Mouse (Mus musculus) stomach, embryonic 14.5 days (tissue): ENCODE data around the gene Lat. TPM values are rescaled to one million over a fixed set of nuclear protein-coding genes. Genes with fewer than 3 reads are reported as not detected.
"Not testable (repeated sequence)": the region's sequence is repeated elsewhere in the genome, so short reads cannot be mapped to it uniquely, and the experiment has no call there.

Experiments used
- ATAC-seq: fragments of 200-750 bp; cut with Nextera tagmentation; 2 replicates; pipeline ENCODE4 v1.8.0; 2017; ENCODE audit warnings: low read depth, moderate TSS enrichment; ENCODE audit not compliant: insufficient number of reproducible peaks, insufficient read depth, low FRiP score
- H3K27ac ChIP-seq: fragments of 300-500 bp; sonication (generic); 2 replicates; pipeline ENCODE4 v1.5.1; 2014; ENCODE audit warnings: mild to moderate bottlenecking, low read length, moderate library complexity, mixed read lengths
- H3K27me3 ChIP-seq: fragments of 300-500 bp; sonication (generic); 2 replicates; pipeline ENCODE4 v1.6.1; 2014; ENCODE audit warnings: low read length, control low read depth, mixed read lengths; ENCODE audit not compliant: control insufficient read depth, insufficient read depth
- H3K36me3 ChIP-seq: fragments of 300-500 bp; sonication (generic); 2 replicates; pipeline ENCODE4 v1.6.1; 2014; ENCODE audit warnings: mild to moderate bottlenecking, control low read depth, low read length, moderate library complexity, mixed read lengths; ENCODE audit not compliant: control insufficient read depth, insufficient read depth
- H3K4me1 ChIP-seq: fragments of 300-500 bp; sonication (generic); 2 replicates; pipeline ENCODE4 v1.6.1; 2014; ENCODE audit warnings: low read length, control low read depth, mixed read lengths; ENCODE audit not compliant: control insufficient read depth, insufficient read depth
- H3K4me2 ChIP-seq: fragments of 300-500 bp; sonication (generic); replicated peaks from 2 replicates; pipeline ENCODE4 v1.6.1; 2014; ENCODE audit warnings: low read depth, low read length, control low read depth
- H3K4me3 ChIP-seq: fragments of 300-500 bp; sonication (generic); 2 replicates; pipeline ENCODE4 v1.5.1; 2014; ENCODE audit warnings: low read depth, low read length, control low read depth
- H3K9ac ChIP-seq: fragments of 300-500 bp; sonication (generic); replicated peaks from 2 replicates; pipeline ENCODE4 v1.6.1; 2014; ENCODE audit warnings: low read depth, mild to moderate bottlenecking, control low read depth, low read length, moderate library complexity, mixed read lengths
- H3K9me3 ChIP-seq: fragments of 300-500 bp; sonication (generic); 2 replicates; pipeline ENCODE4 v1.6.1; 2016; ENCODE audit warnings: low read depth, low read length, control low read depth; ENCODE audit not compliant: control insufficient read depth
- WGBS: fragments of 180-500 bp; shearing (Covaris S2); extraction: QIAGEN DNeasy Blood & Tissue Kit; methylation state at CpG from one replicate; pipeline ENCODE4 v1.1.7; 2014; 5-methylcytosine and 5-hydroxymethylcytosine counted together
- polyA plus RNA-seq: library from polyadenylated mRNA; unstranded; fragments of >200 nt; fragmentation: Nextera tagmentation; extraction: Ambion mirVana; gene quantifications from 2 replicates; pipeline ENCODE4 v1.2.1, GENCODE M21; 2014

The Lat gene
- polyA plus RNA-seq, 1 experiment from 2014 or later: 0.78 TPM

DNA sequence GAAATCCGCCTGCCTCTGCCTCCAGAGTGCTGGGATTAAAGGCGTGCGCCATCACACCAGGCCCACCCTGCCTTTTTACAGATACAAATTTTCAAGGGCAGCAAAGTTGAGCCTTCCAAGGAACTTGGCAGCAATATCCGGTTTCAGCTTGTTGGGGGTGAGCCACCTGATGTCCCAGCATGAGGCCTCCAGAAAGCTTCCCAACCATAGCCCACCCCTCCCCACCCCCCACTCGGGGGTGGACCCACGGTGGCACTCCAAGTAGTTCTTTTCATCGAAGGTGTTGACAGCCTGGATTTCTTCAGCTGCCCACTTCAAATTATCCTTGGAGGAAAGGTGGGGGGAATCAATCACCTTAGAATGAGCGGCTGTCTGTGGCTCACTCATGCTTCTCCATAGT lies 30.5 kb downstream of the Lat start:
- Histone ChIP-seq H3K27me3 (no peaks in the 10 kb centered on the region), H3K36me3 (no peaks in the 10 kb centered on the region), H3K9ac (no peak overlapping the region), H3K27ac (no peak overlapping the region), H3K4me3 (no peak overlapping the region), H3K4me1 (no peaks in the 10 kb centered on the region), H3K9me3 (no peaks in the 10 kb centered on the region), H3K4me2 (no peak overlapping the region)
- ATAC-seq: no peak
- WGBS: 81% methylated on average over 8 of the region's 8 CpGs

- Histone ChIP-seq H3K9ac (no peak overlapping the region), H3K4me1 (no peaks in the 10 kb centered on the region), H3K27ac (no peak overlapping the region), H3K4me2 (no peak overlapping the region), H3K36me3 (no peaks in the 10 kb centered on the region), H3K27me3 (no peaks in the 10 kb centered on the region), H3K4me3 (no peak overlapping the region), H3K9me3 (no peaks in the 10 kb centered on the region)
- 83% methylated on average over 1 of the region's 1 CpGs for WGBS
- ATAC-seq: no peak
Measured at GRCm38 (mm10) chr7:126335556-126335955, 33.8 kb downstream of the Lat start.

DNA sequence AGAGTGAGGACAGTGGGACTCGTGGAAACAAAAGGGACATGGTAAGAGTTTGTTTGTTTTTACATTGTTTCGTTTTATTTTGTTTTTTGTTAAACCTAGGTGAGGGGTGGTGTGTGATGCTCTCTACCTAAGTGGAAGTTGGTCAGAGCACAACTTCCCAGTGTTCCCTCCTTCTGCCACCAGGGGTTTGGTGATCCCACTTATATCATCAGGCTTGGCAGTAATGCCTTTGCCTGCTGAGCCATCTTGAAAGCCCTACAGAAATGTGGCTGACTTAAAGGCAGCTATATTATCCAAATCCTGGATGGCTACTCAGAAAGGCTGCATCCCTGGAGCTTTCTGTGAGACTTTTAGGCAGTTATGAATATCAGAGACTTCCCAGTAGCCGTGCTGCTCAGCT lies 36.7 kb downstream of the Lat start:
- no peaks in the 10 kb centered on the region for H3K4me1 ChIP-seq
- 69% methylated on average over 3 of the region's 3 CpGs for WGBS
- H3K9ac ChIP-seq: no peak overlapping the region
- H3K27me3 ChIP-seq: no peaks in the 10 kb centered on the region
- H3K4me2 ChIP-seq: no peak overlapping the region
- H3K4me3 ChIP-seq: no peak overlapping the region
- H3K27ac ChIP-seq: no peak overlapping the region
- no peak for ATAC-seq
- H3K36me3 ChIP-seq: no peaks in the 10 kb centered on the region
- H3K9me3 ChIP-seq: no peaks in the 10 kb centered on the region

- Histone ChIP-seq H3K9ac (no peak overlapping the region), H3K4me1 (no peaks in the 10 kb centered on the region), H3K36me3 (no peaks in the 10 kb centered on the region), H3K4me2 (no peak overlapping the region), H3K27ac (no peak overlapping the region), H3K27me3 (no peaks in the 10 kb centered on the region), H3K9me3 (no peaks in the 10 kb centered on the region), H3K4me3 (no peak overlapping the region)
- WGBS: 48% methylated on average over 2 of the region's 2 CpGs
- ATAC-seq: no peak
Measured at GRCm38 (mm10) chr7:126330693-126331092, 38.7 kb downstream of the Lat start.

DNA sequence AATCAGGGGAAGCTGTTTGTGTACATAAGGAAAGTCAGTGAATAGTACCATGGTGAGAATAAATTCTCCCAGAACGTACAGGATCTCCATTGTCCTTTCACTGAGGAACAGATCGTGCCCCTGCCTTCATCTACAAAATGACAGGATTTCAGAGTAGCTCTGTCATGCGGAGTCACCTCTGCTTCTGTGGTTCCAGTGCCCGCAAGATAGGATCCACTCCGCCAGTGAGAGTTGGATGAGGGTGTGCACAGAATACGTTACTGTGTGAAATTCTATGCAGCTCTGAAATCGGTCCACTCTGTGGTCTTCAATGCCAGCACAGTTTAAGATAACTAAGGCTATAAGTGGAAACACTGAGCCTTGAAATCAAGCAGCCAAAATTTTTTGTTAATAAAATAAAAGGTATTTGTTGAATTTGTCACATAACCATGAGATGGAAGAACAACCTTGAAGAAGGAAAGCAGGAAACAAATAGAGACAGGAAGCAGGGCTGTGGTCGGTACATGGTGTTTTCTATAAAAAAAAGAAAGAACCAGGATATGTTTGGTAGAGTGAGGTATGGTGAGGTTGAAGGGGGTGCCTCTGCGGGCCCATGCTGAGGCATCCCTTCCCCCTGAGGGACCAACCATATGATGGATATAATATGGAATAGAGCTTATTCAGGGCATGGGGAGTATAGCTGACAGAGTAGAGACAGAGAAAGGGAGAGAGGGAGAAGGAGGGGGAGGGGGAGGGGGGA lies 39.3 kb downstream of the Lat start:
- Histone ChIP-seq H3K4me2 (no peak overlapping the region), H3K9ac (no peak overlapping the region), H3K9me3 (no peaks in the 10 kb centered on the region), H3K4me1 (no peaks in the 10 kb centered on the region), H3K27ac (no peak overlapping the region), H3K36me3 (no peaks in the 10 kb centered on the region), H3K4me3 (no peak overlapping the region), H3K27me3 (no peaks in the 10 kb centered on the region)
- ATAC-seq: no peak
- WGBS: 84% methylated on average over 9 of the region's 9 CpGs

GRCm38 (mm10) chr7:126328848-126329247 lies 40.5 kb downstream of the Lat start:
- not testable (repeated sequence) for H3K9ac ChIP-seq, H3K36me3 ChIP-seq, H3K4me3 ChIP-seq, ATAC-seq, H3K4me1 ChIP-seq, H3K9me3 ChIP-seq, H3K27me3 ChIP-seq, H3K4me2 ChIP-seq, H3K27ac ChIP-seq
- 91% methylated on average over 4 of the region's 6 CpGs for WGBS

DNA sequence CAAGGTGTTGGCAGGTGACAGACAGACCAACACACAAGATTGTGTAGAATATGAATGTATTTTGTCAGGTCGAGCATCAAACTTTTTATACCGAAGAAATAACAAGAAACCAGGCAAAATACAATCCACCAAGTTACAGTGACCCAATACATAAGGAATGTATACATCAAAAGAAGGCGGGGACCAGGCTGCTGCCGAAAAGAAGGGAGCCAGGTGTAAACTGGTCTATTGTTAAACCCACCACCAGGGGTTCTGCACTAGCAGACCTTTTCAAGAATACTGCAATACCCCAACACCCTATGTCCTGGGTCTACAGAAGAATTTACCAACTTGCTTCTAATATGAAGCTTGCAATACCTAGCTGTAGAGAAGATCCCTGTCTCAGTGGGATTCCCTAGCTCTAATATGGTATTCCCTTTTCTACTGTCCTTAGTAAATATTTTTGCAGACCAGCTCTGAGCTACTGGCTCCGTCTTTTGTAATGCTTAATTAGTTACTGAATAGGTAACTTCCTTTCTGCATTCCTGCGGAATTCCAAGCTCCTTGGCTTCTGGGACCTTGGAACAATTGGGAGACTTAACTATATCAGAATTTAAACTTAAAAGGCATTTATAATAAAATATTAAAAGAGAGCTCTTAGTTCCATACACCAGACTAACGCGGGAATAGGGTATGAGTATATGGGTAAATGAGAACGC lies 43.6 kb downstream of the Lat start:
- not testable (repeated sequence) for H3K27me3 ChIP-seq, H3K4me3 ChIP-seq, H3K4me1 ChIP-seq, H3K9me3 ChIP-seq, H3K4me2 ChIP-seq, H3K9ac ChIP-seq, H3K36me3 ChIP-seq, H3K27ac ChIP-seq, ATAC-seq
- WGBS: 21% methylated on average over 9 of the region's 9 CpGs

DNA sequence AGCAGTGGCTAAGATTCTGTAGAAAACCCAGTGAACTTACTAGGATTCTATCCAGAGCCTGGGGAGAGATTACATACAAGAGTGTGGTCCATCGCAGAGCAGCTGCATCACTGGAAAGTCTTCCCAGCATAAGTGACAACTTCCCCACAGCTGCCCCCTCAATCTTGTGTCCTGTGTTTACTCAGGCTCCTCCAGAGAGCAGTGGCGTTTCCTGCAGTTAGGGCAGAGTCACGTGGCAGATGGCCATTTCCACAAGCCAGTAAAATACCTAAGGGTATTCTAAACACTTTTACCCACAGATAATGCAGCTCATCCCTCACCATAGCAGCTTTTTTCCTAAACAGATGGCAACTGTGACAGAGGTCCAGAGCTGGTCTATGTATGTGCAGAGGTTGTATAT lies 44.6 kb downstream of the Lat start:
- 12% methylated on average over 3 of the region's 3 CpGs for WGBS
- H3K27me3 ChIP-seq: no peaks in the 10 kb centered on the region
- H3K4me2 ChIP-seq: no peak overlapping the region
- H3K4me3 ChIP-seq: no peak overlapping the region
- no peaks in the 10 kb centered on the region for H3K9me3 ChIP-seq
- no peak overlapping the region for H3K9ac ChIP-seq
- no peak for ATAC-seq
- H3K36me3 ChIP-seq: no peaks in the 10 kb centered on the region
- no peak overlapping the region for H3K27ac ChIP-seq
- no peaks in the 10 kb centered on the region for H3K4me1 ChIP-seq
